Mouse (Mus musculus): ENCODE results near the gene Mettl23.
"Not testable (repeated sequence)": the region's sequence is repeated elsewhere in the genome, so short reads cannot be mapped to it uniquely, and the experiment has no call there.

The Mettl23 gene

DNA sequence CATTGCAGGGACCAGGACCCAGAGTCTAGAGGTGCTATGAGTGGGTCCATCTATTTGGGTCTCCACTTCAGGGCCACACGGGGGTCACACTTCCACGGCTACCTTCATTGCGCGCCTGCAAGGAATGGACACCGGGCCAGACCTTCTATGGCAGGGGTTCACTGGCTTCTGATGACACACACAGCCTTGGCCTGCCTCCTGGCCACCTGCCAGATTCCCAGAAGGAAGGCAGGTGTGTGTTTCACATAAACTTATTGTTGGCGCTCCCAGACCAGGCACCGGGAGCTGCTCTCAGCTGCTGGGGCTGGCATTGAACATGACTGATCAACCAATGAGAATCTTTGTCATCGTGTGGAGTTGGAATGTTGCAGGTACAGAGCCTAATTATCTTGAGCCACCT is 35.4 kb downstream of the Mettl23 start:
- no peak for DNase-seq (ENCODE audit: low read depth in 2 of 2, low spot score in 2 of 2)

DNA sequence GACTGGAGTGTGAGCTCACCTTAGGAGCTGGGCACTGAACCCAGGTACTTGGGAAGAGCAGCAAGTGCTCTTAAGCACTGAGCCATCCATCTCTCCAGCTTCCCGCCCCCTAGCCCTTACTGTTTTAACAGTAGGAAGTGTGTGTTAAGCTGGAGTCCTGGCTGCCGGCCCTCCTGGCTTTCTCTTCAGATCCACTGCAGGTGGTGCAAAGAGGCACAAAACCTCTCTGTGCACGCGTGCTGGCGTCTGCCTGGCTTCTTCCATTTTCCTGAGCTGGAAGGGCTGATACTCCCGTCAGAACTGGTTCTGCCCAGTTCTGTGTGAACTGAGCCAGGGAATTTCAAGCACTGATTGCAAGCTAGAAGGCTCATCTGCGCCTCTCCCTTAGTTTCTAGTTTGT is 37.8 kb downstream of the Mettl23 start:
- no peak for DNase-seq (ENCODE audit: low read depth in 2 of 2, low spot score in 2 of 2)

DNA sequence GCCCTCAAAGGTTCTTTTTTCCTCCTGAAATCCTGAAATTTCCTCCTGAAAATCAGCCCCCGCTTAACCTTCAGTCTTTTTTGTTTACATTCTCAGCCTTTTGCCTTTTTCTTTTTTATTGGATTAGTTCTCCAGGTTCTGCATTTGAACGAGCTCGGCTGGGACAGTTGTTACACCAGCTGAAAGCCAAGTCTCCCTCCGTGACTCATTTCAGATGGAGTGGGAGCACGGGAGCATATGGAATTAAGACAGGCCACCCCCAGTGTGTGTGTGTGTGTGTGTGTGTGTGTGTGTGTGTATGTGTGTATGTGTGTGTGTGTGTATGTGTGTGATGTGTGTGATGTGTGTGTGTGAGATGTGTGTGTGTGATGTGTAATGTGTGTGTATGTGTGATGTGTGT is 38.4 kb downstream of the Mettl23 start:
- DNase-seq (ENCODE audit: low read depth in 2 of 2, low spot score in 2 of 2): no peak

DNA sequence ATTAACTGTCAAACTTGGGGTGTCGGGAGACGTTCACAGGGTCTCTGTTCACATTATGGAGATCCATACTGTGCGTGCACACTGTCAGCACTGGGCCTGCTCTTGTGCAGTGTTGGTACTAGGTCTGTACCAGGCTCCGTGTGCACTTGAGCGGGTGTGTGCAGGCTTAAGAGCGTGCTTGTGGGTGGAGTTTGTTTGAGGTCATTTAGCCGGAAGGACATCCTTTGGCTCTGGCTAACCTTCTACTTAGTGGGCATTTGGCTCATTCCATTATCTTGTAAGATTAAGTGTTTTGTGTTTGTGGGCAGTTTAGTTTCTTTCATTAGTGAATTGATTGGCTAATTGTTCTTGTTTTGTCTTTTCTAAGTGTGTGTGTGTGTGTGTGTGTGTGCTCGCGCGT is 39.4 kb downstream of the Mettl23 start:
- DNase-seq (ENCODE audit: low read depth in 2 of 2, low spot score in 2 of 2): no peak

DNA sequence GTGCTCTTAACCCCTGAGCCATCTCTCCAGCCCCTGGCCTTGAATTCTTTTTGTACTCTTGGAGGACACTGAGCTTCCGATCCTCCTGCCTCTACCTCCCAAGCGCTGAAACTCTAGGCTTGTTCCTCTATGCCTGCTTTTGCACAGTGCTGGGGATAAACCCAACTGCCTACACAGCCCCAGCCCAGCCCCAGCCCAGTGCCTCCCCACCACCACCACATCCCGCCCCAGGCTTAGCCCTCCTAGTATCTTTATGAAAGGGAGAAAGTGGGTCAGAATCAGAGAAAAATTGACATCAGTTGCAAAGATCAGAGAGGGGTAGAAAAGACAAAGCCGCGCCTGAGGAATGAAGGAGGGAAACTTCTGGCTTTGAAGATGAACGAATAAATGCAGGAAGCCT is 41.0 kb downstream of the Mettl23 start:
- DNase-seq (ENCODE audit: low read depth in 2 of 2, low spot score in 2 of 2): no peak

DNA sequence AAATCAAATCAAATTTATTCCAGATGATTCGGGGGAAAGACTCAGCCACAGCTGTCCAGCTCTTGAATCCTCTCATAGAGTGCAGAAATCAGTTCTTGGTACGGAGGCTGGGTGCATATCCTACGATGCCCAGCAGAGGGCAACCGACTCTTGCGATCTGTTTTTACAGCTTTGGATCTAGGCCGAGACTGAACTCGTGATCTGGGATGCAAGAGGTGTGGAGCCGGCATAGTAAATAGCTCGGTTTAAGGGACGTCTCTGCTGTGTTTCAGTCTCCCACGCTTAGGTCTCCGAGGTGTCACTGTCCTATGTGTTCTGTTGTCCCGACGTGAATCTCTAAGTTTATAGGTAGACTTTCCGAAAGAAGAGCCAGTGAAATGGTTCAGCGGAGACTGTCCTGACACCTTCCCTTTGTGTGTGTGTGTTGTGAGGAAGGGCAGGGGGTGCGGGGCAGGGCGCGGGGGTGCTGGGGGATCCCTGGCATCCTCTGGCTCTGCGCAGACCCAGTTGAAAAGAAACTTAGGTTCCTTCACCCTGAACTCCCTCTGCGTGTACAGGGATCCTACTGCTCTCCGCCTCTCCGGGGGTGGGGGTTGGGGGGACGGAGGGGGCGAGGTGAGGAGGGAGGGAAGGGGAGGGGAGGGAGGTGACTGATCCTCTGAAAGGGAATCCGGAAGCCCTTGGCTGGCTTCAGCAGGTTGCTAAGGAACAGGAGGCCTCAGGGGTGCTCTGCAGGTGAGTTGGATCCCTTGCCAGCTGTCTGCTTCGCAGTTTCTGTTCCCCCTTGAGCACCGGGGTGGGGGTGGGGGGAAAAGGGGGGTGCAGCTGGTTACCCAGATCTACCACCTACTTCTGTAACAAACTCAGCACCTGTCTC is 42.4 kb downstream of the Mettl23 start:
- peak; percentile 54 to 76 for DNase-seq (ENCODE audit: low read depth in 2 of 2, low spot score in 2 of 2)

DNA sequence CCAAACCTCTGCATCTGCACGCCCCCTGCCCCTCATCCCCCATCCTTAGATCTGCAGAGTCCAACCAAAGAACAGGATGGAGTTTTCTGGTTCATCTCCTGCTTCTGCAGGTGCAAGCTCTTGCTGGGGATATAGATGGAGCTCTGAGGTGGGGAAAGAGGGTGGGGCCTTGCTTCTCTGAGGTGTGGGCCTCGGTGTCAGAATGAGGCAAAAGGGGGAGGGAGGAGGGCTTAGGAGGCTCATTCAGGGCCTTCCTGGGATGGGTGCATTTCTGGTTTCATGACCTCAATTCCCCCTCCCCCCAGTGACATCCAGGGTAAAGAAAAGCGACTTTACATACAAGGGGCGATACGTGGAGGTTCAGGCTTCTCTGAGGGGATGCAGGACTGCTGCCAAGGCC is 44.1 kb downstream of the Mettl23 start:
- no peak for DNase-seq (ENCODE audit: low read depth in 2 of 2, low spot score in 2 of 2)

DNA sequence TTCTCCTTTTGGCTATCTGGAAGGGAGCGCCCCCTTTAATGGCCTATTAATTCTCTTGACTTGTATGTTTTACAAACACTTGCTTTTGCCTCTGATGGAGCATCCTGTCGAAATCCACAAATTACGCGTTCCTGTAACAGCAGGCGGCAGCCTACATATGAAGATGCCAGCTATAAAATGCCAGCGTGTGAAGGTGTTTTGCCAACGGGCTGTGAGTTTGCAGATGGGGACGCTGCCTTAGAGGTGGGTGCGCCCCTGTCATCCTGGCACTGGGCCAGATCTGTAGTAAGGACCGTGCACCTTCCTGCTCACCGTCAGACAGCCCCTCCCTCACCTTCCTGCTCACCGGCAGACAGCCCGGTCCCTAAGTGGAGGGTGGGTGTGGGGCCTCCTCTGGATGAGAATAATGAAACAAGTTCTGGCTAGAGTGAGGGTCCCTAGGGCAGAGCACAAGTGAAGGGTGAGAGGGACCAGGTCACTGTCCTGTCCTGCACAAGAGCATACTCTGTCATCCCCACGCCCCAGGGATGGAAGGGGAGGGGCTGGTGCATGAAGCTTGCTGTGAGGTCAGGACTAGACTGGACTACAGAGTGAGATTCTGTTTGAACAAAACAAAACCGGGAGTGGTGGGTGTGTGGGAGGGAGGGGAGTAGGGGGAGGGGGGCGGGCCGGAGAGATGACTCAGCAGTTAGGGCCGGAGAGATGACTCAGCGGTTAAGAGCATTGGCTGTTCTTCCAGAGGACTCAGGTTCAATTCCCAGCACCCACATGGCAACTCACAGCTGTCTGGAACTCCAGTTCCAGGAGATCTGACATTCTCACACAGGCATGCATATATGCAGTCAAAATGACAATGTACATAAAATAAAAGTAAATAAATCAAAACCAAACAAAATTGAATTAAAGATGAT is 50.7 kb downstream of the Mettl23 start:
- no peak for DNase-seq (ENCODE audit: low read depth in 2 of 2, low spot score in 2 of 2)

DNA sequence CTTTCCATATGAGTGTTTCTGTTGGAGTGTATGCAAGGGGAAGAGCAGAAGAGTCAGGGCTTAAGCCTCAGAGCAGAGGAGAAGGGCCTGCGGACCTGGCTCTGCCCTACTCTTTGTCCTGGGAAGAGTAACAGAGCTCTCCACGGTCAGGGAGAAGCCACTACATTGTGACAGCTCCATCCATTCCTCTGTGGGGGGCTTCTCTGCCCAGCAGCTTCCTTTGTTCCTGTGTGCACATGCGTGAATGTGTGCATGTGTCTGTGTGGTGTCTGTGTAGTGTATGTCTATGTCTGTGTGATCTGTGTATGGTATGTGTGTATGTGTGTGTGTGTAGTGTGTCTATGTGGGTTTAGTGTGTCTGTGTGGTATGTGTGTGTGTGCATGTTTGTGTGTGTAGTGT is 52.3 kb downstream of the Mettl23 start:
- no peak for DNase-seq (ENCODE audit: low read depth in 2 of 2, low spot score in 2 of 2)

DNA sequence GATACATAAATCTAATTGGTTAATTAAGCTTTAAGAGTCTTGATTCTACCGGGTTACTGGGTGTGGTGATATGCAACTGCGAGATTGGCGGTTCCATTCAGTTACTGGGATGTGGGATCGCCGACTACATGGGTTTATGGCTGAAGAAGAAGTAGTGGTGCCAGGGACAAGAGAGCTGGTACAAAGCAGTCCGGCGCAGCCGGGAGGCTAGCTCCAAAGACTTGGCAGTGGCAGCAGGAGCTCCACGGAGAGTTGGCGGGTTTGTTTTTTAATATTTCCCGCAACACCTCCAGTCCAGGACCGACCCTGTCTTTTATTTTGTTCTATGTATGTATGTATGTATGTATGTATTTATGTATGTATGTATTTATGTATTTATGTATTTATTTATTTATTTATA is 56.2 kb downstream of the Mettl23 start:
- no peak for DNase-seq (ENCODE audit: low read depth in 2 of 2, low spot score in 2 of 2)

DNA sequence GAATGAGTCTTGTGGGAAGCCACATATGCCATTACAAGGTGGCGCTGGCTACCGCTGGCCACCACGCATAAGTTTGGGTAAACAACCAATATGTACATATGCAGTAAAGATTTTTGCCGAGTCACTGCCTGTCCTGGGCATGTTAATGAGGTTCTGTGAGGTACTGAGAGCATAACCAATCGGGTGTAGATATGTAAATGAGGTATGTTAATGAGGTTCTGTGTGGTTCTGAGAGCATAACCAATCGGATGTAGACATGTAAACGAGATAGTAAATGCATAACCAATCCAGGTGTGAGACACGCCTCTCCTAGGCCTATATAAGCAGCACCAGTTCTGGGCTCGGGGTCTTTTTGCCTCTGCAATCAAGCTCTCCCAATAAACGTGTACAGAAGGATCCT is 59.5 kb downstream of the Mettl23 start:
- DNase-seq (ENCODE audit: low read depth in 2 of 2, low spot score in 2 of 2): not testable (repeated sequence)
